Mouse (Mus musculus): ENCODE measurements around the gene Pramef8.
"Not testable (repeated sequence)": the region's sequence is repeated elsewhere in the genome, so short reads cannot be mapped to it uniquely, and the experiment has no call there.

Pramef8 gene

GRCm38 (mm10) chr4:143412219-143413092 lies at the start of gene Pramef8:
Gene Pramef8, plus strand, starts transcription at chr4:143412426.
- DNase-seq (ENCODE audit: low read depth), result peak; percentile 94

- no peak for DNase-seq (ENCODE audit: low read depth)
These were observed 45.7 kb upstream of the Pramef8 start for GRCm38 (mm10) chr4:143366415-143367041.

- no peak for DNase-seq (ENCODE audit: low read depth)
These were observed 32.7 kb upstream of the Pramef8 start for GRCm38 (mm10) chr4:143379480-143379879.

- no peak for DNase-seq (ENCODE audit: low read depth)
These were observed 32.1 kb upstream of the Pramef8 start for GRCm38 (mm10) chr4:143379931-143380715.

- no peak for DNase-seq (ENCODE audit: low read depth)
These were observed 31.6 kb upstream of the Pramef8 start for GRCm38 (mm10) chr4:143380716-143381004.

GRCm38 (mm10) chr4:143382163-143382562 lies 30.1 kb upstream of the Pramef8 start:
- DNase-seq (ENCODE audit: low read depth), result no peak

GRCm38 (mm10) chr4:143383646-143384045 lies 28.6 kb upstream of the Pramef8 start:
- DNase-seq (ENCODE audit: low read depth), result no peak

GRCm38 (mm10) chr4:143388955-143389702 lies 23.1 kb upstream of the Pramef8 start:
- DNase-seq (ENCODE audit: low read depth), result no peak

GRCm38 (mm10) chr4:143394181-143394580 lies 18.0 kb upstream of the Pramef8 start, which contains the start of gene Pramel1:
Gene Pramel1, plus strand, starts transcription at chr4:143394428.
- DNase-seq (ENCODE audit: low read depth), result no peak

- DNase-seq (ENCODE audit: low read depth), result no peak
These were observed 534 bp upstream of the Pramef8 start for GRCm38 (mm10) chr4:143411566-143412218.

GRCm38 (mm10) chr4:143413621-143414020 lies 1.4 kb downstream of the Pramef8 start:
- DNase-seq (ENCODE audit: low read depth), result no peak

GRCm38 (mm10) chr4:143414121-143414520 lies 1.9 kb downstream of the Pramef8 start:
- no peak for DNase-seq (ENCODE audit: low read depth)

- not testable (repeated sequence) for DNase-seq (ENCODE audit: low read depth)
These were observed 14.5 kb downstream of the Pramef8 start for GRCm38 (mm10) chr4:143426770-143427169.

- no peak for DNase-seq (ENCODE audit: low read depth)
These were observed 38.0 kb downstream of the Pramef8 start, which contains the start of gene Oog4 for GRCm38 (mm10) chr4:143450224-143450623. Gene Oog4, minus strand, starts transcription at chr4:143450324.

Measured in fibroblast of lung, adult 2 months (primary cell).